Mouse (Mus musculus) small intestine, adult 2 months (tissue): ENCODE measurements around the gene Olfr105-ps.

ENCODE experiments used
- CTCF ChIP-seq: fragments of 200-500 bp; IDR thresholded peaks from 2 replicates; pipeline ENCODE4 v1.5.1; 2012; ENCODE audit warnings: low read depth, mild to moderate bottlenecking, control low read depth, inconsistent platforms, low read length, moderate library complexity, mixed read lengths; ENCODE audit not compliant: insufficient replicate concordance, insufficient read length; ENCODE audit errors: extremely low read depth
- POLR2A ChIP-seq: fragments of 200-500 bp; IDR thresholded peaks from 2 replicates; pipeline ENCODE4 v1.6.1; 2012; ENCODE audit warnings: low read depth, mild to moderate bottlenecking, control low read depth, inconsistent platforms, low read length, moderate library complexity

DNA sequence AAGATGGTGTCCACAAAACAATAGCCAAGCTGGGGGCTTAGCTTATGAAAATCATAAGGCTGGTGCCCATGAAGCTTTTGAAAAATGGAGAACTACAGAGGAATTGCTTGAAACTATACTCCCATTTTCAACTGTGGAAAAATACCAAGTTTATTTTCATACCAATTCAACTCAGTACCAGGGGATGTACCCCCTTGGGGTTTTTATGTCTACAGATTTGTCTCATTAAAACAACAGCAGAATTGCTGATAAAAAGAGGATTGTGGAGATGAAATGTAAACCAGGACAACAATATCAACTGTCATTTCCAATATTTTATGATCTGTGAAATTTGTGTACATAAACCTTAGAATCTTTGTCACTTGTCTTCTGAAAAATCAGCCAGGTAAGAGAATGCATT, at the start of gene Olfr105-ps:
- TF ChIP-seq CTCF (no peak), POLR2A (no peak)
